Mouse (Mus musculus): ENCODE results near the gene Col24a1.

GRCm38 (mm10) chr3:145402257-145402656, 110.0 kb downstream of the Col24a1 start:
- TF ChIP-seq CTCF (conservative IDR thresholded peaks at IDR 0.05; ENCODE audit: low read length) (no peak), POU5F1 (IDR thresholded peaks at IDR 0.05; ENCODE audit: borderline replicate concordance, low read length) (no peak)
